Mouse (Mus musculus): ENCODE data around the gene Slc25a13.

Slc25a13 gene

DNA sequence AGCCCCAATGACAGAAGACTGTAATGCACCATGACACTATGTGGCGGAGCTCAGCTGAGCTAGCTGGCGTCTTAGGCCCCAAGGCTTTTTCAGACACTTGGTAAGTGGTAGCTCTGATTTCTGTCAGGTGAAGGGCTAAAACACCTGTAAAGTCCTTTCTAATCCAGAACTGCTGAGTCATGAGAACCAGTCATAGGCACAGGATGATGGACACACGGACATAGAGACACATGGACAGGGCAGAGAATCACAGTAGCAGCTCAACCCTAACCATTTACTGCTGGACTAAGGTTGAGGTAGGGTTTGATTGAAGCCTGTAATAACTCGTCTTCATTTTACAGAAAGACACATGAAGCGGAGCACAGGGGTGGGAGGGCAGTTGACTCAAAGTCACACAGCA is 95.1 kb downstream of the Slc25a13 start:
- DNase-seq (ENCODE audit: inconsistent age in 2 of 2, low spot score in 1 of 2): no peak

DNA sequence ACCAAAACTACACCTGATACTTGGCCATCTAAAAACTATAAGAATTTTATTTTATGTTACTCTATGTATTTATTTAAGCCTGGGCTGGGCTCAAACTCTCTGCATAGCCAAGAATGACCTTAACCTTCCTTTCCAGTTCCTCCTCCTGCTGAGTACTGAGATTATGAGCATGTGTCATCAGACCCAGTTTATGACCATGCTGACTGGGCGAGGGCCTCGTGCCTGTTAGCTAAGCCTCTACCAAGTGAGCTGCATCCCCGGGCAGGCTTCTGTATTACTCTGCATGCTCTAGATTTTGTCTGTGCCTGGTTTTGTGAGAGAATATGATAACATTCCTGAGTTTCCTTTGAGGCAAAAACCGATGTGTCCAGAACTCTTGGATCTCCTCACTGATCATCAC is 96.1 kb downstream of the Slc25a13 start:
- DNase-seq (ENCODE audit: inconsistent age in 2 of 2, low spot score in 1 of 2): peak; percentile 48 to 74

DNA sequence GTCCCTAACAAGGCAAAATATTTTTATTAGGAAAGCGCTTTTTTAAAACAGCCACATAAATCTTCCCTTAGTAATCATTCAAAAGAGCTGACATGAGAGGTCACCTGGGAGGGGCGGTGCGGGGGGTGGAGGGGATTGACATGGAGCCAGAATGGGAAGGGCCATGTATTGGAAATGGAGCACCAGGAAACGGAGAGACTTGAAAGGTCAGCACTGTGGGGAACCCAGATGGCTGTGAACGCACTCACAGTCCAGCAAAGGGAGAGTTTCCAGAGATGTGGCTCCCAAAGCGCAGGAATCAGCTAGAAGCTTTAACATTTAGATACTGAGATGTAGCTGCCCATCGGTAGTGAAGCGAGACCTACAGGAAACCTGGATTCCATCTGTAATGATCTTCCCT is 101.2 kb downstream of the Slc25a13 start:
- peak; percentile 10 to 74 for DNase-seq (ENCODE audit: inconsistent age in 2 of 2, low spot score in 1 of 2)

DNA sequence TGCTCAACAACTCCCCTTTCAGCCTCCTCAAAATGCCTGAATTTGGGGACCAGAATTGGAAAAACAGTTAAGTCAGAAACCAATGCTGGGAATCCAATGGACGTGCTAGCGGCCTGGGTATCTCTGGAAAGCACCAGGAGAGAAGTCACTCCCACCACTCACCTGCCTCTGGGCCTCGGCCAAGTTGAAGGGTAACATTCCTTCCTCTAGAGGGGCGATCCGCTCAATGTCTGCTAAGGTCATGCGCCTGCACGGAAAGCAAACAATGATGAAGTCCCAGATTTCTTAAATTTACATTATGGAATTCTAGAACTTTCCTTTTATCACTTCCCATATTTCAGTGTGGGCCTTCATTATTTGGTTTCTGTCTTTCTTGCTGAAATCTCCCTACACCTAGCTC is 103.2 kb downstream of the Slc25a13 start:
- DNase-seq (ENCODE audit: inconsistent age in 2 of 2, low spot score in 1 of 2): no peak

DNA sequence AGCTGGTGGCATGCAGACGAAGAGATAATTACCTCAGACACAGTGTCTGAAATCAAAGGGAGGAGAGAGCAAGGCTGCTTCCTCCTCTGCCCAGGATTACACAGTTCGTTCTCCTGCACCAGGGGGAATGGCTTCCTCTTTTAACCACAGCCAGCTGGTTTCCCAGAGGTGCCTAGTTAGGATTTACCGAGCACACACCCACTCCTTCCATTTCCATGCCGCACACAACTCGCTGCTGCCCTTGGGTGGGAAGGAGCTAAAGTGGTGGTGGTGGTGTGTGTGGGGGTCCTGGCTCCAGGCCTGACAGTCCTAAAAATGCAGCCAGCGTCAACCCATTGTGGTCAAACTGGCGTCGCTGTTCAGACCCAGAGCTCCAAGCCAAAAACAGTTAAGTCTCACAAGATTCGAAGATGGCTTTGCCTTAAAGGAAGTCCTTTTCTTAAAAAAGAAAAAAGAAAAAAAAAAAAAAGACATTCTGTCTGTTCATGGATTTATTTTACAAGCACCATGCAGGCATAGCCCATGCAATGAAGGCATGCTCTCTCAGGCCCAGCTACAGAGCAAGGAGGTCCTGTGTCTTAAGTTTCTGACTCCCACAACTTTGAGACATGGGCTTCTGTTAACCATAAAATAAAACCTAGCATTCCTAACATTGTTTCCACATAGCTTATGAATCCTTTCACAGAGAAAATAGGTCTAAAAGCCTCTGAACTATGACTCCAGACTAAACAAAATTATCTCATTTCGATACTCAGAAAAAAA is 104.0 kb downstream of the Slc25a13 start:
- DNase-seq (ENCODE audit: inconsistent age in 2 of 2, low spot score in 1 of 2): no peak

DNA sequence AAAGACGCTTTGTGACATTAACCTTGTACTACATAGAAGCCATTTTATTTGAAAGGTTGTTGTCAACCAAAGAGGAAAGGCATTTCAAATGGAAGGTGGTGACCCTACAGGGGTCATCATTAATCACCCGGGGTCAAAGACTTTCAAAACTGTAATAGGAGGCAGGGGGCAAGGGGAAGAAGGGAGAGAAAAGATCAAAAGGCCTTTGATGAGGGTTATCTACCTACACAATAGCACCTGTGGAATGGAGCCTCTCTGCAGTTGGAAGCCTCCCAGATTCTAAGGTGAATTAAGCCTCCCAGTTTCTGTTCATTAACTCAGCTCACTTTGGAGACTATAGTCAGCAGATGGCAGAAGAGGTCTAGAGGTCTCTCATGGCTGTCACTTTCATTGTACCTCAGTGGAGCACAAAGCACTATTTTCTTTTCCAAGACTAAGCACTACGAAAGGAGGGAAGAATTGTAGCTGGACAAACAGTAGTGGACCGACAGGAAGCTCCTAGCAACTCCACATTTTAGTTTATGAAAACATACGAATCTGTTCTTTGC is 109.5 kb downstream of the Slc25a13 start:
- DNase-seq (ENCODE audit: inconsistent age in 2 of 2, low spot score in 1 of 2): no peak

DNA sequence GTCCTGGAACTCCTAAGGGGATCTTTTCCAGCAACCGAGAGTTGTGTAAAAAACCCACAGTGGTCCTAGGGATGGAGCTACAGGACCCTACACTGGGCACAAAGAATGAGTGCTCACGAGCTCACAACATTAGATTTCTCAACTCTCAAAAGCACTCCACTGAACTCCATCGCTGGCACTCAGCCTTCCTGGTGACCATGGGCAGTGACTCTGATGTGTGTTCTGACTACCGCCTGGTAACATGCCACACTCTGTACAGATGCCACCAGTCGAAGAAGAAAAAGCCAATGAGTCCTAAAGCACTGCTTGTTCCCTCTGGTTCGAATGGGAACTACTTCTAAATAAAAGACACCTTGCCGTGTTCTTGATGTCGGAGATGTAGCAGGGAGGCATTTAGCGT is 111.4 kb downstream of the Slc25a13 start:
- no peak for DNase-seq (ENCODE audit: inconsistent age in 2 of 2, low spot score in 1 of 2)

DNA sequence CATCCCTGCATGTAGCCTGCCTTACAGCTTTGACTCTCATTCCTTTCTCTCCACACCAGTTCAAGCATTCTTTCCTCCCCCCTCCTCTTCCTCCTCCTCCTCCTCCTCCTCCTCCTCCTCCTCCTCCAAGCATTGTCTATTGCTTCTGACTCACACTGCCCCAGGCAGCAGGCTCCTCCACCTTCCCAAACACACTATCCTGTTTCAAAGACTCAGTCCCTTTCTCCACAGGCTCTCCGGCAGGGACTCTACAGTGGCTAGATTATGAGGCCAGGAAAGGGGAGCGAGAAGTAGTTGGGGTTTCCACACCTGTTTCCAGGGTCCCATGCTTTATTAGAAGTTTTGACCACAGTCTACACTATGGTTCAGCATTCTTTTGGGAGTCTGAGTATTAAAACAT is 113.5 kb downstream of the Slc25a13 start:
- DNase-seq (ENCODE audit: inconsistent age in 2 of 2, low spot score in 1 of 2): no peak

DNA sequence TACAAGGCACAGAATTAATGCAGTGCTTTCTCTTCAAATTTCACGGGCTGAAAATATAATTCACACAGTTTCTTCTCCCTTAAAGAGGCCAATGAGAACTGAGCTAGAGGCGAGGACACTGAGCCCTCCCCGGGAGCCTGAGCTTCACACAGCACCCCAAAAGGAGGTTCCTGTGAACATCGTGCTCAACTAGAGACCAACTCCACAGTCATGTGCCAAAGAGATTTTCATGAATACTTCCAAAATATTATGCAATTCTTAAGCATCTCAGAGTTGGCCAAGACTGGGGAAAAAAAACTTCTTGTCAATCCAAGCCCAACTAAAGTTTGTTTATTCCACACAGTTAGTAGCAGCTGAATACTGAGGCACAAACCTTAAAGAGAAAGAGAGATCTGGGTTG is 115.4 kb downstream of the Slc25a13 start:
- no peak for DNase-seq (ENCODE audit: inconsistent age in 2 of 2, low spot score in 1 of 2)

DNA sequence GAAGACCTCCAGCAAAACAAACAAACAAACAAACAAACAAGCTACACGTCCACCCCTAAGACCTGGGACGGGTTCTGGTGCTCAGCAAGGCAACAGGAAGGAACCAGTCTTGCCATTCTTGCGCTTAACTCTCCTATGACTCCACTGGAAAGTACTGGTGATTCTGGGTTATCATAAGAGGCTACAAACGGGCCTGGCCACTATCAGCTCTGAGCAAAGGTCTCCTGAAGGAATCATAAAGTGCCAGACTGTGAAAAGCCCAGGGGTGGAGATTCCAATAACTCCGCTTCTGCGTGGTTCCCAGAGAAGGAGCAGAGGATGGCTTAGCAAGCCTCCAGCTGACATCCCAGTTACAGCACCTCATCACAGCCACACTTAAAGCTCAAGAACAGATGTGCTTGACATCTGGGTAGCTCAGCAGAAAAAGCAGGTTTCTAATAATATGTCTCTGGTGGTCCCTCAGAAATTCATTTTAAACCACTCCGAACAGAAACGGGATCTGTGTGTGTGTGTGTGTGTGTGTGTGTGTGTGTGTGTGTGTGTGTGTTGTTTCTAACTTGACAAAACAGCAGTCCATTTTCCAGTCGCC is 116.0 kb downstream of the Slc25a13 start:
- DNase-seq (ENCODE audit: inconsistent age in 2 of 2, low spot score in 1 of 2): no peak

DNA sequence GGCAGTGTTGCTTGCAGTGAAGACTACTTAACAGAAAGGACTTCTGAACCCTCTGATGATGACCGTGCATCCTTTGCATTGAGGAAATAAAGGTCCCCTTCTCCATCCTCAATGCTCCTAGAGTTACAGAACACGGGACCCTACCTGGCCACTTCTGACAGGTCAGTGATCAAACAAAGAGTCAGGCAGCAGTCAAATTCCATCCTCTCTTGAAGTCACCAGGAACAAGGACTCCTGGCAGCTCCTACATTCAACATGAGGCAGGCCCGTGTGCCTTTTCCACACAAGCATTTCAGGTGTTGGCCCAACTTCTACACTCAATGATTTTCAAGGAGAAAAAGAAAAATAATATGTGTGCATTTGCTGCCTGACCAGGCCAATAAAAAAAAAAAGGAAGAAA is 123.0 kb downstream of the Slc25a13 start:
- no peak for DNase-seq (ENCODE audit: inconsistent age in 2 of 2, low spot score in 1 of 2)

DNA sequence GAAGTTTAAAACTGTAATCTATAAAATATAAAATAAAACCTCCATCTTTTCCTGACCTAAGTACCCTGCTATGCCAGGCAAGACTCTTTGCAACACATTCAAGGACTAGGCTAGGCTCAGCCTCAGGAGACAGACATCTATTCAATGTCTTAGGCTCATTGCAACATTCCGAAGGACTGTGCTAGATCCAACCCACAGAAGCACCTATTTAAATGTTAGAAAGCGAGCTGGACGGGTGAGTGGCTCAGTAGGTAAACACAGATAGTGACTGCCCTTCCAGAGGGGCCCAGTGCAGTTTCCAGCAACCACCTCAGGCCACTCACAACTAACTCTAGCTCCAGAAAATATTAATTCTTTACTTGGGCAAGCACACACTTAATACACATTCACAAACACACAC is 123.5 kb downstream of the Slc25a13 start:
- no peak for DNase-seq (ENCODE audit: inconsistent age in 2 of 2, low spot score in 1 of 2)

DNA sequence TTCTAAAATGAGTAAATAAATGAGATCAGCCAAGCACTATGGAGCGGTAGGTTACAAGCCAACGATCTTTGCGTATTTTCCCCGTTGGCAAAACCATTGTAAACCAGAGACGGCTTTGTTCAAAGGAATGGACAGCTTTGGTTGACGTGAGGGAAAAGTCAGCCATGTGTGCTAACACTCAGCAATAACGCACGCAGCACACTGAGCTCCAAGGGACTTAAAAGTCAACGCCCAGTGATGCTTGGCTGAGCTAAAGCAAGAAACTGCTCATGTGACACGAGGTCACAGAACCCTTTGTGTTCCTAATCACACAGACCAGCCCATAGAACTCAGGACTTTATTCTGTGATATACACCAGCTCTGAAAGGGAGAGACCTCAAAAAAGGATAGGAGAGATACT is 124.5 kb downstream of the Slc25a13 start:
- DNase-seq (ENCODE audit: inconsistent age in 2 of 2, low spot score in 1 of 2): no peak

DNA sequence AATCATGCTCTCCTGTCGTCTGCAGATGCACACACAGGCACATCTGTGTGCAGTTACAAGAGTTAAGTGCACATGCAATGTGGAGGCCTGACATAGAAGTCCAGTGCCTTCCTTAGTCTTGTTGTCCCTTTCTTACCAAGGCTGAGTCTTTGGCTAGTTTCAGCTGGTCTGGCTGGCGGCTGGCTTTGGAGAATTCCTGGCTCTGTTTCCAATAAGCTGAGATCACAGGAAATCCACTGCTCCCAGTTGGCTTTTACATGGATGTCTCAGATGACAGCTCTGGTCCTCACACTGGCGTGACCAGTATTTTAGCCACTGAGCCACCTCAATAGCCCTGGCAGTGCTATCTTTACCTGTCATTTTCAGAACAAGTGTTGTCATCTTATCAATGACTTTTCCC is 126.0 kb downstream of the Slc25a13 start:
- no peak for DNase-seq (ENCODE audit: inconsistent age in 2 of 2, low spot score in 1 of 2)

DNA sequence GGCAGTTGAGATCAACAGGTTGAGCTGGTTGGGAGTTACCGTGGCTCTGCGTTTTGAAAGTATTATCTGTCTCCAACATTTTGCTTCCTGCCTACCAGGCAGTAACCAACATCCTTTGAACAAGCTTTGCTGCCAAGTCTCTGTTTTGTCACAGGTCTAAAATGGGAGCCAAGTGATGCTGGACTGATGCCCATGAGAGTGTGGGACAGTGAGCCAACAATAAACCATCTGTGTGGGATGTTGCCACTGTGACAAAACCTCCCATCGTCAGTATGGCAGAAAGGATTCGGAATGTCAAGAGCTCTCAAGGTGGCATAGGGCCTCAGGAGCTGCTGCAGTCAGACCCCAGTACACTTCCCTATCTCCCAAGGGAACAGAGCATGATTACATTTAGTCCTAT is 128.8 kb downstream of the Slc25a13 start:
- no peak for DNase-seq (ENCODE audit: inconsistent age in 2 of 2, low spot score in 1 of 2)

DNA sequence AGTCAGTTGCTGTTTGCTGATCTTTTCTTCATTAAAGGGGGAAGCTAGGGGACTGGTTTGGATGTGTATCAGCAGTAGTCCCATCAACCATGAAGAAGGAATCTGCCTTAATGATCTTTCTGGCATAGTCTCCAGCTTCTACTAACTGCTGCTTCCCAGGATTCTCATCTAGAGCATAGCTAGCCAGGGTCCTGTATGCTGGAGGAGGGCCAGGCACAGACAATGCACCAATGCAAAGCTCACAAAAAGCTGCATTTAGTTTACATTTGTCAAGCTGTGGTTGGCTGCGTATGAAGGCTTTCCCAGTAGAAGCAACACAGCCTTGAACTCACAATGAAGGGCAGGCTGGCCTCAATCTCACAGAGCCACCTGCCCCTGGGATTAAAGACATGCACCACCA is 136.5 kb downstream of the Slc25a13 start:
- DNase-seq (ENCODE audit: inconsistent age in 2 of 2, low spot score in 1 of 2): no peak

DNA sequence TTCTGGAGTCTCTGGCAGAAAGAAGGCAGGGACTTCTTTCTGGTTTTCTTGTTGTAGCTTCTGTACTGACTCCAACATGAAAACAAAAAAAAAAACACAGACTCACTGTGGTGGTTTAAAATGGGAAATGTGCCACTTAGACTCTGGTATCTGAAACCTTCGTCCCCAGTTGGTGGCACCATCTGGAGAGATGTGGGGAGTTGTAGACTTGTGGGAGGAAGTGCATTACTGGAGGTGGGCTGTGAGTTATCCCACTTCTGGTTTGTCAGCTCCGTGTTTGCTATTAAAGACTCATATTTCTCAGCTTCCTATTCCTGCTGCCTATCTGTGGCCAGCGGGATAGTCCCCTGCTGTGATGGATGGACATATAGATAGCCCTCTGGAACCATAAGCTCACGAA is 139.7 kb downstream of the Slc25a13 start:
- no peak for DNase-seq (ENCODE audit: inconsistent age in 2 of 2, low spot score in 1 of 2)

DNA sequence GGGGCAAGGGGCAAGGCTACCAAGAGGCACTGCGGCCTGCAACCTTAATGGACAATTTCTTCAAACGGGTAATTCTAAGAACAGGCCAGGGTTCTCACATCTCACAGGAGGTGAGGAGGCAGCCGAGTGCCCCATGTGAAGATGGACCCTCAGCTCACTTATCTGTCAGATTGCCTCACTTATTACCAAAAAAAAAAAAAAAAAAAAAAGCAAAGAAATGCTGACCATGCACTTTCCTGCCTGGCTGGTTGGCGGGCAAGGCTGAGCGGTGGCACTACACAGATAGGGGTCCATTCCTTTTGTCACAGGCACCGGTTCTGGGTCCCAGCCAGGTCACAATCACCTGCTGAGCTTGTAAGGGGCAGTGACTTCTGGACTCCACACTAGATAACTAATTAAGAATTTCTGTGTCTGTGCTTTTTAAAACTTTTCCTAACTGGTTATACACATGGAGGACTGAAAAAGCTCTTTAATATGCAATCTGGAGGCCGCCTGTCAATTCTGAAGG is 141.0 kb downstream of the Slc25a13 start:
- DNase-seq (ENCODE audit: inconsistent age in 2 of 2, low spot score in 1 of 2): no peak

DNA sequence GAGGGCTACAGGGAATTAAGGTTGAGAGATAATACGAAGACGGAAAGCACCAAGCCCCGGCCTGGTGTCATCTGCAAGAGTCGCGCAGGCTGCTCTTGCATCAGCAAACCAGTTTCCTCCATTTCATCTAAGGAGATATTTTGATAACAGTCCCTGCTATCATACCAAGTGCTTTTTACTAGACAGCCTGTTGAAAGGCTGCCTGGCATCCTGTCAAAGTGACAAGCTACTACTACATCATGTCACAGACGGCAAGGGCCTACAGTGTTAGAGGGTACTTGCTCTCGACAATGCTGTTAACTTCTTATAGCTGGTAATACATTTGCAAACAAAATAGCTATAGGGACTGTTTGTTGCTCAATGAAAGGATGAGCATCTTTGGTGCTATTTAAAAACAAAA is 145.9 kb downstream of the Slc25a13 start:
- no peak for DNase-seq (ENCODE audit: inconsistent age in 2 of 2, low spot score in 1 of 2)

DNA sequence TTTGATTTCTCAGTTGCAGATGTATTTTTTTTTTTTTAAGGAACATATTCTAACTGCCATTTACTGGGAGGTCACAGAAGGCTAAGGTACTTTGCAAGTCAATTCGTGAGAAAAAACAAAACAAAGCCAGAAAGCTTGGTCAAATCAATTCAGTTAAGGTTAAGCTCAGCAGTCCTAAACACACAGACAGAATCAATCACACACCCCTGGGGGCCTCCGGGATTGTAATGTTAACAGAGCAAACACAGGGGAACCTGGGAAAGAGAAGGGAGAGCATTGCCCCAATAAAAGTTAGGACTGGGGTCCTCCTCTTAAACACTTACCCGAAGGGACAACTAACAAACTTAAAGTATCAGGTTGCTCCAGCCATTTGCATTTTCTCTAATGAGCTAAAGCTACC is 147.0 kb downstream of the Slc25a13 start:
- no peak for DNase-seq (ENCODE audit: inconsistent age in 2 of 2, low spot score in 1 of 2)

DNA sequence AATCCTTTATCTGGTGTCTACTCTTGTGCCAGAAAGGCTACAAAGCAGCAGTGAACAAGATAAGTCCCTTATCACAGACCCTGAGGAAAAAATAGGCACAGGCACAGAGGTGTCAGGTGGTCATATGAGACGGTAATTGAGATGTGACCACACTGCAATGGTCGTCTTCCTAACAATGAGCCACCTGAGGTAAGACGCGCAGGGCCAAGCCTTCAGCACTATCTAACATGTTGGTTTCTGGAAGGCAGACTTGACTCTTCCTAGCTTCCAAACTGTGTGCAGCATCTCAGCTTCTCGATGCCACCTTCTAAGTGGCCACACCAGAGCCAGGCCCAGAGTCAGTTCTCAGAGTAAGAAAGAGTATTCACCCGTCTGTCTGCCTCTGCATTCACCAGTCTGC is 149.8 kb downstream of the Slc25a13 start:
- no peak for DNase-seq (ENCODE audit: inconsistent age in 2 of 2, low spot score in 1 of 2)

DNA sequence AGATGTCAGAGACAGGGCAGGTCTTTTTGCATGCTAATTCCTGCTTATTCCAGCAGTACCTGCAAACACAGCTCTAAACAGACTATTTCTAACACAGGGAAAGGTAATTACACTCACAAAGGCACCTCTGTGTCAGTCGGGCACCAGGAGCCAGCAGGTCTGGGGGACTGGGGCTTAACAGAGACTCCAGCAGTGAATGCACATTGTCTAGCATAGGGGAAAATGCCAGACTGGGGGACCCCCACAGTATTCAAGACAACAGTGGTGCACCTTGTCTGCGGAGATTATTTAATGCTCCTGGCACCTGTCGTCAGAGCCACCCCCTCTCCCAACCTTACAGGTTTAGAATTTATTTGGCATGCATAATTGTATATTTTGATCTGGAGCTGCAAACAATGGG is 158.4 kb downstream of the Slc25a13 start:
- no peak for DNase-seq (ENCODE audit: inconsistent age in 2 of 2, low spot score in 1 of 2)

DNA sequence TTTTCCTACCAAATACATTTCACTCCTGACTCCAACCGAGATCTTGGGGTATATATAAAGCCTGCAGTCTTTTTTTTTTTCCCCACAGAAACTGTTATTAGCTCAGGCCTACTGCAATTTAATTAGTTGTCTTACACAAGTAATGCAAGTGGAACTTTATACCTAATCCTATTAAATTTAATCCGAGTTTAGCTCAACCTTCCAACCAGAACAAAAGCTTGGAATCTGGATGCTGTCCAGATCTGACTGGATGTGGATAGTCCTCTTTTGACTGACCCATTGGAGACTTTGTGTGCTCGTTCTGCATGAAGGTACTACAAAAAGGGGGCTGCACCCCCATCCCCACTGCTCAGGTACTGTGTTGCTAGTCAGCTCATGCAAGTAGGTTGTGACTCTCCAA is 163.0 kb downstream of the Slc25a13 start:
- no peak for DNase-seq (ENCODE audit: inconsistent age in 2 of 2, low spot score in 1 of 2)
